Mouse (Mus musculus) liver, embryonic 14.5 days (tissue): ENCODE data around the gene Apoh. TPM values are rescaled to one million over a fixed set of nuclear protein-coding genes. Genes with fewer than 3 reads are reported as not detected.

Experiments
- ATAC-seq: fragments of 200-750 bp; cut with Nextera tagmentation; 2 replicates; pipeline ENCODE4 v1.8.0; 2017; ENCODE audit warnings: moderate number of reproducible peaks, mild to moderate bottlenecking, moderate library complexity; ENCODE audit not compliant: insufficient read depth
- DNase-seq, 3 experiments: peaks; one replicate each; pipeline ENCODE4 v3.0.0-alpha.2; 2012 to 2013; ENCODE audit warnings: low read depth in 3 of 3, low spot score in 3 of 3
- H3K27ac ChIP-seq: fragments of 300-500 bp; sonication (generic); 2 replicates; pipeline ENCODE4 v1.5.1; 2014; ENCODE audit warnings: moderate library complexity, mild to moderate bottlenecking, control low read depth, inconsistent platforms
- H3K27me3 ChIP-seq: fragments of 300-500 bp; sonication (generic); 2 replicates; pipeline ENCODE4 v1.6.1; 2014; ENCODE audit warnings: mild to moderate bottlenecking, low read length, moderate library complexity; ENCODE audit not compliant: control insufficient read depth, insufficient read depth
- H3K36me3 ChIP-seq: fragments of 300-500 bp; sonication (generic); replicated peaks from 2 replicates; pipeline ENCODE4 v1.6.1; 2014; ENCODE audit warnings: low read depth; ENCODE audit not compliant: control insufficient read depth, insufficient read depth
- H3K4me1 ChIP-seq, 2 experiments: fragments of 200-500 bp in 1 of 2; fragments of 300-500 bp in 1 of 2; sonication (generic) in 1 of 2; replicated peaks; 2 replicates each; pipeline ENCODE4 v1.6.1; 2012 to 2014; ENCODE audit warnings: antibody characterized with exemption in 1 of 2, inconsistent platforms in 1 of 2, low read length in 1 of 2; ENCODE audit not compliant: control insufficient read depth in 2 of 2, insufficient read depth in 2 of 2
- H3K4me2 ChIP-seq: fragments of 300-500 bp; sonication (generic); 2 replicates; pipeline ENCODE4 v1.6.1; 2014; ENCODE audit warnings: low read depth, mild to moderate bottlenecking, control low read depth, moderate library complexity
- H3K4me3 ChIP-seq, 2 experiments: fragments of 200-500 bp in 1 of 2; fragments of 300-500 bp in 1 of 2; sonication (generic) in 1 of 2; 2 replicates each; pipeline ENCODE4 v1.5.1; 2012 to 2014; ENCODE audit warnings: low read depth in 2 of 2, low read length in 2 of 2, mild to moderate bottlenecking in 2 of 2, control low read depth in 1 of 2, inconsistent platforms in 1 of 2, moderate library complexity in 1 of 2; ENCODE audit not compliant: insufficient read depth in 1 of 2
- H3K9ac ChIP-seq: fragments of 300-500 bp; sonication (generic); replicated peaks from 2 replicates; pipeline ENCODE4 v1.6.1; 2014; ENCODE audit warnings: mild to moderate bottlenecking, control low read depth, moderate library complexity
- H3K9me3 ChIP-seq: fragments of 300-500 bp; sonication (generic); 2 replicates; pipeline ENCODE4 v1.6.1; 2016; ENCODE audit warnings: low read length, mixed read lengths; ENCODE audit not compliant: control insufficient read depth
- CTCF ChIP-seq: IDR thresholded peaks from 2 replicates; pipeline ENCODE4 v1.5.1; 2016; ENCODE audit warnings: antibody characterized with exemption, low read depth, control low read depth
- EP300 ChIP-seq: IDR thresholded peaks from 2 replicates; pipeline ENCODE4 v1.6.1; 2016; ENCODE audit warnings: antibody characterized with exemption, low read depth
- WGBS: fragments of 180-500 bp; shearing (Covaris S2); extraction: QIAGEN DNeasy Blood & Tissue Kit; methylation state at CpG from one replicate; pipeline ENCODE4 v1.1.7; 2014; ENCODE audit not compliant: insufficient replicate concordance; 5-methylcytosine and 5-hydroxymethylcytosine counted together
- polyA plus RNA-seq, 2 experiments: library from polyadenylated mRNA; depleted of rRNA in 1 of 2; stranded (reverse) in 1 of 2; unstranded in 1 of 2; fragments of >200 nt; fragmentation: Nextera tagmentation in 1 of 2; extraction: Ambion mirVana in 1 of 2; gene quantifications; 2 replicates each; pipeline versions ENCODE4 v1.2.1 to v1.2.3; 2012 to 2014

Apoh gene
- polyA plus RNA-seq, 2 experiments = 286 to 287 TPM

DNA sequence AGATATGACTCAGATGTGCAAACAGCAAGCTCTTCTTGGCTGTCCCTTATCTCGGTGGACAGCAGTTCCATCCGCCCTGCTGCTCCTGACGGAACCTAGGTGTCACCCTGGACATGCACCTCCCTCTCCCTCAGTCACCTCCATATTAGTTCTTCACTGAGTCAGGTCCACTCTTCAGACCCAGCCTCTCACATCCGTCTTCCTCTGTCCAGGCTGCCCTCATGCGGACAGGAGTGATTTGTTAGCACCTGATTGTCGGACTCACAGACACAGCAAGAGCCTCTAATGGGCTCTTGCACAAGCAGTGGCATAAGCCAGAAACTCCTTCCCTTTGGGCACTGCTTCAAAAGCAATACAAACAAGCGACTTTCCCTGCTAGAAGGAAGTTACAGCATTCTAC, 35.9 kb upstream of the Apoh start:
- ATAC-seq = peak; percentile 35; the same call in 1 of the 2 replicates
- no peak overlapping the region for H3K4me3 ChIP-seq
- peaks cover 2 to 10% of the 10 kb centered on the region in 2 experiments; a peak in 2 of 4 replicates for H3K4me1 ChIP-seq
- H3K27ac ChIP-seq = no peak overlapping the region
- H3K9me3 ChIP-seq = no peaks in the 10 kb centered on the region
- no peaks in the 10 kb centered on the region for H3K36me3 ChIP-seq
- H3K27me3 ChIP-seq = no peaks in the 10 kb centered on the region
- 59% methylated on average over 7 of the region's 7 CpGs for WGBS
- DNase-seq = no peak
- no peak overlapping the region for H3K9ac ChIP-seq
- no peak for TF ChIP-seq EP300
- no peak for TF ChIP-seq CTCF
- no peak overlapping the region for H3K4me2 ChIP-seq

DNA sequence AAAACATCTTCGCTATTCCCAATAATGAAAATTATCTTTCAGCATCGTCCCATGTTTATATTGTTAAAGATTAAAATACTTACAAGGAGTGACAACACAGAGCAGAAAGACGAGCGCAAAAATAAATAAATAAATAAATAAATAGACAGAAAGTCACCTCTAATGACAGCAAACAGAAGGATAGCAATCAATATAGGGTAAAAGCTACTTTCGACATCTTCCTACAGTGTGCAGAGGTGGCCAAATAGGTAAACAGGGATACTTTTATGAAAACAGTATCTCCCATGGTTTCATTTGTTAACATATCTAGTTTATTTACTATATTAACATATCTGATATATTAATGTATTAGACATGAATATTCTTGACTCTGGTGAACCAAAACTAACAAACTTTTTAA, 34.9 kb upstream of the Apoh start:
- 66% methylated on average over 5 of the region's 5 CpGs for WGBS
- H3K36me3 ChIP-seq = no peaks in the 10 kb centered on the region
- H3K27me3 ChIP-seq = no peaks in the 10 kb centered on the region
- ATAC-seq (no peak), DNase-seq (no peak)
- no peak overlapping the region for H3K4me2 ChIP-seq
- no peak overlapping the region for H3K4me3 ChIP-seq
- H3K27ac ChIP-seq = no peak overlapping the region
- TF ChIP-seq EP300 (no peak), CTCF (no peak)
- H3K9me3 ChIP-seq = no peaks in the 10 kb centered on the region
- no peak overlapping the region for H3K9ac ChIP-seq
- peaks cover 2 to 10% of the 10 kb centered on the region in 2 experiments; a peak in 2 of 4 replicates for H3K4me1 ChIP-seq

DNA sequence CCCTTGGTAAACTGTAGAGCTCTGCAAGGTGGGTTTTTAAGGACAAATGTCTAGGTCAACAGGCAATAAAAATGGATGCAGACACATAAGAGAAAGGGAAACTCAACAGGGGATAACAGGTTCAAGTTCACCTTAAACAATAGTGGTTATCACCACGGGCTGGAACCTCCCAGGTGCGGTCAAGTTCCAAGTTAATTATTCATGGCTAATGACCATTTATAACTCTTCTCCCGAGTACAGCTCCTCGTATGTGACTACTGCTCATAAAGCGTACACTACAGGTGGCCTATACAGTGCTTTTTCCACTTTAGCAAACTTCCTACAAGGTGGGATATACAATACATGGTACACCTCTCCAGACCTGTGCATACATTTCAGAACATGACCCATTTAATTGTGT, 33.4 kb upstream of the Apoh start:
- WGBS = 65% methylated on average over 5 of the region's 5 CpGs
- H3K36me3 ChIP-seq = no peaks in the 10 kb centered on the region
- no peak overlapping the region for H3K9ac ChIP-seq
- H3K4me3 ChIP-seq = no peak overlapping the region
- no peaks in the 10 kb centered on the region for H3K9me3 ChIP-seq
- no peak for TF ChIP-seq CTCF
- no peak for TF ChIP-seq EP300
- no peak for ATAC-seq
- no peaks in the 10 kb centered on the region for H3K27me3 ChIP-seq
- H3K4me2 ChIP-seq = no peak overlapping the region
- peaks cover 2 to 13% of the 10 kb centered on the region in 2 experiments; a peak in 2 of 4 replicates for H3K4me1 ChIP-seq
- no peak for DNase-seq
- H3K27ac ChIP-seq = no peak overlapping the region

DNA sequence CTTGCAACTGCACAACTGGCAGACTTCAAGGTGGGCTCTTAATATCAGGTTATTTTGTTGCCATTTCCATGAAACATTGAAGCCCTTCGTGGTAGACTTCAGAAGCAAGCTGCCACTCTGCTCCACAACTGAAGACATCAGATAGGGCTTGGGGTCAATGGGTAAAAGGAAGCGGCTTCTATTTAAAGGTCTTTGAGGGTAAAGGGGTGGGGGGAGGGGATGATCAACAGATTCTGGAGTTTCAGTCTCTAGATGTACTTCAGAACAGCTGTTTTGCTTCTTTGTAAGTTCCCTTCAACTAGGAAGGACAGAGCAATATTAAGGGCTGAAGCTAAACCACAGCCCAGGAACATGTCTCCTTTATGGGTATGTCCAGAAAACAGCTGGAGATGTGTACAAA, 31.2 kb upstream of the Apoh start:
- H3K36me3 ChIP-seq = no peaks in the 10 kb centered on the region
- no peaks in the 10 kb centered on the region for H3K27me3 ChIP-seq
- 17% methylated on average over 2 of the region's 2 CpGs for WGBS
- TF ChIP-seq CTCF = no peak
- peaks cover 2 to 13% of the 10 kb centered on the region in 2 experiments; a peak in 2 of 4 replicates for H3K4me1 ChIP-seq
- no peak overlapping the region for H3K27ac ChIP-seq
- no peak overlapping the region for H3K4me3 ChIP-seq
- no peaks in the 10 kb centered on the region for H3K9me3 ChIP-seq
- DNase-seq = no peak
- H3K9ac ChIP-seq = no peak overlapping the region
- no peak for ATAC-seq
- H3K4me2 ChIP-seq = no peak overlapping the region

DNA sequence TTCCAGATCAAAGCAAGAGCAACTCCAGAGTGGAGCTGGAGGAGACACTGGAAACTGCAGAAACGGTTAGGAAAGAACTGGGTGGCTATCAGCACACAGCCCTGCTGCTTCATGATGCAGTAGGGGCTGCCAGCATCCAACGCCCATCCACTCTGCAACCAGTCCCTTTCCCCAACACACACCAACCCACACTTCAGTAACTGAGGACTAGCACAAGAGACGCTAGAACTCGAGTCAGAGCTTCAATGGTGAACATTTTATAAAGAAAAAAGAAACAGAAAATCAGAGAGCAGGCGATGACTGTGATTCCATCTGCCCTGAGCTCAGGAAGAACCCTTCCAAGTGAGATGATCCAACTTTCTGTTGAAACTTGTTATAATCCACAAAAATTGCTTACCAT, 30.6 kb upstream of the Apoh start:
- Histone ChIP-seq H3K27ac (no peak overlapping the region), H3K4me1 (peaks cover 2 to 12% of the 10 kb centered on the region in 2 experiments; a peak in 2 of 4 replicates), H3K9ac (no peak overlapping the region), H3K9me3 (no peaks in the 10 kb centered on the region), H3K4me3 (no peak overlapping the region), H3K27me3 (no peaks in the 10 kb centered on the region), H3K36me3 (no peaks in the 10 kb centered on the region), H3K4me2 (no peak overlapping the region)
- no peak for ATAC-seq
- no peak for DNase-seq
- 38% methylated on average over 5 of the region's 5 CpGs for WGBS
- TF ChIP-seq CTCF (no peak), EP300 (no peak)
